Mouse (Mus musculus): ENCODE data around the gene Fstl4. TPM values are rescaled to one million over a fixed set of nuclear protein-coding genes. Genes with fewer than 3 reads are reported as not detected.

Fstl4 gene
- polyA plus RNA-seq, 1 experiment from 2014 or later = 0.49 TPM

GRCm38 (mm10) chr11:53132406-53133035, 368.1 kb downstream of the Fstl4 start:
- WGBS = 66% methylated on average over 23 of the region's 23 CpGs
- Histone ChIP-seq H3K36me3 (ENCODE audit: control insufficient read depth, insufficient read depth, low read length) (no peaks in the 10 kb centered on the region), H3K4me2 (ENCODE audit: low read depth, severe bottlenecking) (no peak overlapping the region), H3K27ac (replicated peaks; ENCODE audit: low read depth, low read length) (no peak overlapping the region), H3K9ac (ENCODE audit: low read length) (no peak overlapping the region), H3K27me3 (ENCODE audit: control insufficient read depth, insufficient read depth, low read length) (no peaks in the 10 kb centered on the region), H3K9me3 (ENCODE audit: control insufficient read depth, low read length) (no peaks in the 10 kb centered on the region), H3K4me3 (ENCODE audit: low read depth, low read length) (no peak overlapping the region), H3K4me1 (ENCODE audit: control insufficient read depth, insufficient read depth, low read length) (0 out of 2 replicates have a peak, but pooled peaks cover 3% of the 10 kb centered on the region)
- no peak for DNase-seq (ENCODE audit: low spot score)
- ATAC-seq (ENCODE audit: insufficient number of reproducible peaks, low FRiP score, low TSS enrichment, low read depth) = no peak

DNA sequence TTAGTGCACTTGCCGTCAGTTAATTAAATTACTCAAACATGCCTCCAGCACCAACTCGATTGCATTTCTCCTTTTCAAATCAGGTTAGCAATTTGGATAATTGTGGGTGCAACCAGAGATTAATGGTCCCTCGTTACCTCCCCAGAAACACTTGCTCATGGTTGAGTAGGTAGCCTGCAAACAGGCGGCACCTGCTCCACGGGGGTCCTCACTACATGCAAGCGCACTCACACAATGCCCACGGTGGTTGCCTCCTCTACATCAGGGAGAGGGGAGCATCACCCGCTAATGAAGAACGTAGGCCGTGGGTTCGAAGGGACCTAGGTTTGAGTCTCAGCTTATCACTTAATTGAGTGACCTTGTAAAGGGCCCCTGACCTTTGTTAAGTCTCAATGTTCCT, 371.9 kb downstream of the Fstl4 start:
- ATAC-seq (ENCODE audit: insufficient number of reproducible peaks, low FRiP score, low TSS enrichment, low read depth) = no peak
- 70% methylated on average over 11 of the region's 11 CpGs for WGBS
- no peaks in the 10 kb centered on the region for H3K27me3 ChIP-seq (ENCODE audit: control insufficient read depth, insufficient read depth, low read length)

GRCm38 (mm10) chr11:53137381-53137780, 372.9 kb downstream of the Fstl4 start:
- Histone ChIP-seq H3K4me3 (ENCODE audit: low read depth, low read length) (no peak overlapping the region), H3K36me3 (ENCODE audit: control insufficient read depth, insufficient read depth, low read length) (no peaks in the 10 kb centered on the region), H3K9ac (ENCODE audit: low read length) (no peak overlapping the region), H3K9me3 (ENCODE audit: control insufficient read depth, low read length) (no peaks in the 10 kb centered on the region), H3K27me3 (ENCODE audit: control insufficient read depth, insufficient read depth, low read length) (no peaks in the 10 kb centered on the region), H3K4me2 (ENCODE audit: low read depth, severe bottlenecking) (no peak overlapping the region), H3K4me1 (ENCODE audit: control insufficient read depth, insufficient read depth, low read length) (0 out of 2 replicates have a peak, but pooled peaks cover 3% of the 10 kb centered on the region), H3K27ac (replicated peaks; ENCODE audit: low read depth, low read length) (no peak overlapping the region)
- ATAC-seq (ENCODE audit: insufficient number of reproducible peaks, low FRiP score, low TSS enrichment, low read depth) (no peak), DNase-seq (ENCODE audit: low spot score) (no peak)
- WGBS = 85% methylated on average over 8 of the region's 8 CpGs

More for the DNA sequence above, 371.9 kb downstream of the Fstl4 start:
- Histone ChIP-seq H3K9ac (ENCODE audit: low read length) (no peak overlapping the region), H3K4me3 (ENCODE audit: low read depth, low read length) (no peak overlapping the region), H3K27ac (replicated peaks; ENCODE audit: low read depth, low read length) (no peak overlapping the region), H3K36me3 (ENCODE audit: control insufficient read depth, insufficient read depth, low read length) (no peaks in the 10 kb centered on the region), H3K4me1 (ENCODE audit: control insufficient read depth, insufficient read depth, low read length) (0 out of 2 replicates have a peak, but pooled peaks cover 3% of the 10 kb centered on the region), H3K4me2 (ENCODE audit: low read depth, severe bottlenecking) (no peak overlapping the region), H3K9me3 (ENCODE audit: control insufficient read depth, low read length) (no peaks in the 10 kb centered on the region)
- no peak for DNase-seq (ENCODE audit: low spot score)

- Histone ChIP-seq H3K36me3 (ENCODE audit: control insufficient read depth, insufficient read depth, low read length) (no peaks in the 10 kb centered on the region), H3K4me1 (ENCODE audit: control insufficient read depth, insufficient read depth, low read length) (no peaks in the 10 kb centered on the region), H3K9me3 (ENCODE audit: control insufficient read depth, low read length) (no peaks in the 10 kb centered on the region), H3K4me2 (ENCODE audit: low read depth, severe bottlenecking) (no peak overlapping the region), H3K27ac (replicated peaks; ENCODE audit: low read depth, low read length) (no peak overlapping the region), H3K27me3 (ENCODE audit: control insufficient read depth, insufficient read depth, low read length) (no peaks in the 10 kb centered on the region), H3K9ac (ENCODE audit: low read length) (no peak overlapping the region), H3K4me3 (ENCODE audit: low read depth, low read length) (no peak overlapping the region)
- DNase-seq (ENCODE audit: low spot score) = no peak
- no peak for ATAC-seq (ENCODE audit: insufficient number of reproducible peaks, low FRiP score, low TSS enrichment, low read depth)
- 92% methylated on average over 6 of the region's 6 CpGs for WGBS
Measured at GRCm38 (mm10) chr11:53138212-53138611, 373.8 kb downstream of the Fstl4 start.

- no peaks in the 10 kb centered on the region for H3K27me3 ChIP-seq (ENCODE audit: control insufficient read depth, insufficient read depth, low read length)
- H3K4me1 ChIP-seq (ENCODE audit: control insufficient read depth, insufficient read depth, low read length) = no peaks in the 10 kb centered on the region
- H3K27ac ChIP-seq (replicated peaks; ENCODE audit: low read depth, low read length) = no peak overlapping the region
Measured at GRCm38 (mm10) chr11:53139666-53140065, 375.2 kb downstream of the Fstl4 start.

GRCm38 (mm10) chr11:53140196-53140595, 375.8 kb downstream of the Fstl4 start:
- ATAC-seq (ENCODE audit: insufficient number of reproducible peaks, low FRiP score, low TSS enrichment, low read depth) (no peak), DNase-seq (ENCODE audit: low spot score) (no peak)
- H3K4me2 ChIP-seq (ENCODE audit: low read depth, severe bottlenecking) = no peak overlapping the region
- H3K9ac ChIP-seq (ENCODE audit: low read length) = no peak overlapping the region
- H3K27ac ChIP-seq (replicated peaks; ENCODE audit: low read depth, low read length) = no peak overlapping the region
- H3K27me3 ChIP-seq (ENCODE audit: control insufficient read depth, insufficient read depth, low read length) = no peaks in the 10 kb centered on the region
- no peaks in the 10 kb centered on the region for H3K36me3 ChIP-seq (ENCODE audit: control insufficient read depth, insufficient read depth, low read length)
- no peak overlapping the region for H3K4me3 ChIP-seq (ENCODE audit: low read depth, low read length)
- no peaks in the 10 kb centered on the region for H3K4me1 ChIP-seq (ENCODE audit: control insufficient read depth, insufficient read depth, low read length)
- 91% methylated on average over 8 of the region's 8 CpGs for WGBS
- H3K9me3 ChIP-seq (ENCODE audit: control insufficient read depth, low read length) = no peaks in the 10 kb centered on the region

More at GRCm38 (mm10) chr11:53139666-53140065, 375.2 kb downstream of the Fstl4 start:
- Histone ChIP-seq H3K4me3 (ENCODE audit: low read depth, low read length) (no peak overlapping the region), H3K9ac (ENCODE audit: low read length) (no peak overlapping the region), H3K4me2 (ENCODE audit: low read depth, severe bottlenecking) (no peak overlapping the region), H3K9me3 (ENCODE audit: control insufficient read depth, low read length) (no peaks in the 10 kb centered on the region), H3K36me3 (ENCODE audit: control insufficient read depth, insufficient read depth, low read length) (no peaks in the 10 kb centered on the region)
- ATAC-seq (ENCODE audit: insufficient number of reproducible peaks, low FRiP score, low TSS enrichment, low read depth) = no peak
- no peak for DNase-seq (ENCODE audit: low spot score)
- 83% methylated on average over 3 of the region's 3 CpGs for WGBS

GRCm38 (mm10) chr11:53140722-53141400, 376.4 kb downstream of the Fstl4 start:
- WGBS = 89% methylated on average over 10 of the region's 10 CpGs
- Histone ChIP-seq H3K4me2 (ENCODE audit: low read depth, severe bottlenecking) (no peak overlapping the region), H3K9ac (ENCODE audit: low read length) (no peak overlapping the region), H3K4me3 (ENCODE audit: low read depth, low read length) (no peak overlapping the region), H3K9me3 (ENCODE audit: control insufficient read depth, low read length) (no peaks in the 10 kb centered on the region), H3K36me3 (ENCODE audit: control insufficient read depth, insufficient read depth, low read length) (no peaks in the 10 kb centered on the region), H3K27ac (replicated peaks; ENCODE audit: low read depth, low read length) (no peak overlapping the region), H3K4me1 (ENCODE audit: control insufficient read depth, insufficient read depth, low read length) (no peaks in the 10 kb centered on the region), H3K27me3 (ENCODE audit: control insufficient read depth, insufficient read depth, low read length) (no peaks in the 10 kb centered on the region)
- DNase-seq (ENCODE audit: low spot score) (no peak), ATAC-seq (ENCODE audit: insufficient number of reproducible peaks, low FRiP score, low TSS enrichment, low read depth) (no peak)

DNA sequence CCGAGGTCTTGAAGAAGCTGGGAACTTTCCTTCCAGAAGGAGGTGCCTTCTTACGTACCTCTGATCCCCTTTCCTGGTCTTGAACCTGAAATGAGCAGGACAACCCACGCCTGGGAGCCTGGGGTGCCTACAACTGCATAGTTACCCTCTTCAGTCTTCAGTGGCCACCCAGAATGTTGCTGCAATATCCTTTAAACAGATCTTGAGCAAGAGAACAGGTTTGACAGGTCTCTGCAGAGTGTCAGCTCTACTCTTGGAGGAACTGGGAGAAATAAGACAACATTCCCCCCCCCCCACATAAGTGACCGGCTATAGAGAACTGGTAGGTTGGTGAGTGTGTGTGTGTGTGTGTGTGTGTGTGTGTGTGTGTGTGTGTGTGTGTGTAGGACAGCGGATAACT, 379.1 kb downstream of the Fstl4 start:
- Histone ChIP-seq H3K4me3 (ENCODE audit: low read depth, low read length) (no peak overlapping the region), H3K27ac (replicated peaks; ENCODE audit: low read depth, low read length) (no peak overlapping the region), H3K9me3 (ENCODE audit: control insufficient read depth, low read length) (no peaks in the 10 kb centered on the region), H3K9ac (ENCODE audit: low read length) (no peak overlapping the region), H3K27me3 (ENCODE audit: control insufficient read depth, insufficient read depth, low read length) (no peaks in the 10 kb centered on the region), H3K4me2 (ENCODE audit: low read depth, severe bottlenecking) (no peak overlapping the region), H3K4me1 (ENCODE audit: control insufficient read depth, insufficient read depth, low read length) (no peaks in the 10 kb centered on the region), H3K36me3 (ENCODE audit: control insufficient read depth, insufficient read depth, low read length) (no peaks in the 10 kb centered on the region)
- DNase-seq (ENCODE audit: low spot score) = no peak
- no peak for ATAC-seq (ENCODE audit: insufficient number of reproducible peaks, low FRiP score, low TSS enrichment, low read depth)
- WGBS = 89% methylated on average over 5 of the region's 5 CpGs

Data from limb, embryonic 11.5 days (tissue).